Mouse (Mus musculus): Measurements from ENCODE around the gene Olfr1367. TPM values are rescaled to one million over a fixed set of nuclear protein-coding genes. Genes with fewer than 3 reads are reported as not detected.
"Not testable (repeated sequence)": the region's sequence is repeated elsewhere in the genome, so short reads cannot be mapped to it uniquely, and the experiment has no call there.

Gene Olfr1367
- total RNA-seq, 1 experiment from 2014 or later = not detected

DNA sequence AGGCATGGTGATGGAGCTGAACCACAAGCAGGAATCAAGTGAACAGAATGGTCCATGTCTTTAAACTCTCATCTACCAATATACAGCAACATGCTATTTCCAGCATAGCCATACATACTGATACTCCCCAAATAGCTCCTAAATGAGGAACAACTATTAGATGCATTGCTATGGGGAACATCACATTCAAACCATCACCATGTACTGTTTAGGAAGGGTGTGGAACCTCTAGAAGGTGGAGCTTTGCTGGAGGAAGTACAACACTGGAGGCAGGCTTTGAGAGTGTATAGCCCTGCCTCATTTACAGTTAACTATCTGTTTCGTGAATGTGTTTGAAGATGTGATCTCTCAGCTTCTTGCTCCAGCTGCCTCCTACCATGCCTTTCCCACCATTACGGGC lies 31.1 kb downstream of the Olfr1367 start:
- ATAC-seq (ENCODE audit: extremely low read depth, insufficient number of reproducible peaks, low FRiP score, poor library complexity, severe bottlenecking) = no peak

DNA sequence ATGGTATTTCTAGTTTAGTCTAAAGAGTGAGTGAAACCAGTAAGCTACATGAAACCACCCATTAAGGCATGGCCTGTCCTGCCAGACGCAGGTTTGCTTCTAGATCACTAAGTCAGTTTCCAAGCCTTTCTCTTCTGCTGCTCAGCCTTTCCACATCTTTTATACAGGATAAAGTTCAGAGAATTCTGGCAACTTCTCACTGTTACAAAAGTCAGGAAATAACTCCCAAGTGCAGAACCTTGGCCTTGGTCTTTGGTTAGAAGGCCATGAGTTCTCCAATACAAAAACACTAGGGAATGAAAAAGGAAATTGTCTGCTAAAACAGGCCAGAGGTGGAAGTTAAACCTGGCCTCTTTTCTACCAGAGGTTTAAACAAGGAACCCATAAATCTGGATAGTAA lies 48.5 kb downstream of the Olfr1367 start:
- ATAC-seq (ENCODE audit: extremely low read depth, insufficient number of reproducible peaks, low FRiP score, poor library complexity, severe bottlenecking) = no peak

DNA sequence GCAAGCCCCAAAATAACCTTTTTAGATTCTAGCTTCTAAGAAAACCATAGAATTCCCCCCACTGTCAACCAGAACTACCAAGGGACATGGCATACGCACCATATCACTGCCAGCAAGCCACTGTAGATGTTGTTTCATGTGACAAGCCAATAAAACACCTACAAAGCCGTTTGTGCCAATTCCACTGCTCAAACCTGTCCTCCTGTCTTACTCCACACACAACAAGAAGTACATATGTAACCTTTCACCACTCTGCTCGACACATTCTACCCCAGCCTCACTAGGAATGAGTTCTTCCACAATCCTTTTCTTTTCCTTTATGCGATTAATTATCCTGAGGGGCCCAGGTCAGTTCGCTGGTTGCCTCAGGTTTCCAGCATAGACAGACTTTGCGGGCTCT lies 48.9 kb downstream of the Olfr1367 start:
- no peak for ATAC-seq (ENCODE audit: extremely low read depth, insufficient number of reproducible peaks, low FRiP score, poor library complexity, severe bottlenecking)

- not testable (repeated sequence) for ATAC-seq (ENCODE audit: extremely low read depth, insufficient number of reproducible peaks, low FRiP score, poor library complexity, severe bottlenecking)
These were observed 49.3 kb downstream of the Olfr1367 start for GRCm38 (mm10) chr13:21396048-21396447.

DNA sequence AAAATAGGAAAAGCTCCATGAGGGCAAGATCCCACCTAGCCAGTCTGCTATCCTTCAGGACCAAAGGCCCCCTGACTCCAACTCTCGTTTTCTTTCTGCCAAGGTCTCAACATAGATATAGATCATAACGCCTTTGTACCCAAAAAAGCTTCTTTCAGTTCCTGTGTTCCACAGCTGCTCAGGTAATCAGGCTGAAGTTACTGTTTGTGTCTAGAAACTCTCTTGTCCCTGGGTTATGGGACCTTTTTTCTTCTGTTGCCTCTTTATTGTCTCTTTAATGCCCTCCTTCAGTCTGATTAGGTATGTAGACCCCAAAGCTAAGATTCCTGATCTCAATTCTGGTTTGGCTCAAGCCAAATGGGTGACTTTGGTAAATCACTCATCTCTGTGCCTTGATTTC lies 50.8 kb downstream of the Olfr1367 start:
- no peak for ATAC-seq (ENCODE audit: extremely low read depth, insufficient number of reproducible peaks, low FRiP score, poor library complexity, severe bottlenecking)

Other genes with a start within 250 kb of the Olfr1367 start
- gene Olfr1369-ps1, start 235.4 kb upstream of the Olfr1367 start, total RNA-seq (2017) = not detected in 2 replicates
- gene Olfr263, start 217.3 kb upstream of the Olfr1367 start, total RNA-seq (2017) = not detected in 2 replicates
- not detected in 2 replicates for gene Olfr1368, start 201.0 kb upstream of the Olfr1367 start, total RNA-seq (2017)
- gene Trim27, start 167.5 kb upstream of the Olfr1367 start, total RNA-seq (2017) = 85.7 and 96.0 TPM in 2 replicates
- gene Gpx5, start 54.2 kb upstream of the Olfr1367 start, total RNA-seq (2017) = not detected in 2 replicates
- gene Gpx6, start 34.8 kb upstream of the Olfr1367 start, total RNA-seq (2017) = not detected in 2 replicates
- gene Zscan12, start 15.9 kb downstream of the Olfr1367 start, total RNA-seq (2017) = 2.3 and 2.7 TPM in 2 replicates
- gene Zkscan3, start 55.8 kb downstream of the Olfr1367 start, total RNA-seq (2017) = 44.9 and 53.7 TPM in 2 replicates
- gene Pgbd1, start 94.1 kb downstream of the Olfr1367 start, total RNA-seq (2017) = 0.23 and 0.37 TPM in 2 replicates
- gene Zscan26, start 106.8 kb downstream of the Olfr1367 start, total RNA-seq (2017) = 32.8 and 34.2 TPM in 2 replicates
- gene Nkapl, start 121.6 kb downstream of the Olfr1367 start, total RNA-seq (2017) = 0.49 TPM in 1 of 2 replicates, not detected in the other
- gene Zkscan4, start 132.0 kb downstream of the Olfr1367 start, total RNA-seq (2017) = not detected in 2 replicates
- gene Gm10065, start 132.5 kb downstream of the Olfr1367 start, total RNA-seq (2017) = not detected in 2 replicates
- gene AK157302, start 148.3 kb downstream of the Olfr1367 start, total RNA-seq (2017) = 1.1 and 1.7 TPM in 2 replicates
- gene Gm11273, start 154.5 kb downstream of the Olfr1367 start, total RNA-seq (2017) = not detected in 2 replicates
- gene Zkscan8, start 184.2 kb downstream of the Olfr1367 start, total RNA-seq (2017) = 6.9 TPM in 2 replicates
- not detected in 2 replicates for gene Olfr1366, start 195.9 kb downstream of the Olfr1367 start, total RNA-seq (2017)
- gene Olfr1535, start 213.0 kb downstream of the Olfr1367 start, total RNA-seq (2017) = not detected in 2 replicates
- gene Olfr1364, start 234.8 kb downstream of the Olfr1367 start, total RNA-seq (2017) = not detected in 2 replicates